Mouse (Mus musculus) hindbrain, postnatal 0 days (tissue): ENCODE results near the gene Slc7a8. TPM values are rescaled to one million over a fixed set of nuclear protein-coding genes. Genes with fewer than 3 reads are reported as not detected.

Experiments
- ATAC-seq: fragments of 200-750 bp; cut with Nextera tagmentation; 2 replicates; pipeline ENCODE4 v1.8.0; 2017; ENCODE audit warnings: mild to moderate bottlenecking, moderate TSS enrichment, moderate library complexity
- DNase-seq: peaks from one replicate; pipeline ENCODE4 v3.0.0-alpha.2; 2015; ENCODE audit warnings: low spot score
- H3K27ac ChIP-seq: fragments of 300-500 bp; sonication (generic); 2 replicates; pipeline ENCODE4 v1.5.1; 2014; ENCODE audit warnings: mild to moderate bottlenecking
- H3K27me3 ChIP-seq: fragments of 300-500 bp; sonication (generic); 2 replicates; pipeline ENCODE4 v1.6.1; 2014; ENCODE audit warnings: low read length, mixed read lengths; ENCODE audit not compliant: insufficient read depth
- H3K36me3 ChIP-seq: fragments of 300-500 bp; sonication (generic); 2 replicates; pipeline ENCODE4 v1.6.1; 2014; ENCODE audit warnings: low read length, mixed read lengths; ENCODE audit not compliant: insufficient read depth
- H3K4me1 ChIP-seq: fragments of 300-500 bp; sonication (generic); 2 replicates; pipeline ENCODE4 v1.6.1; 2014; ENCODE audit warnings: antibody characterized with exemption, low read length, mixed read lengths; ENCODE audit not compliant: insufficient read depth
- H3K4me2 ChIP-seq: fragments of 300-500 bp; sonication (generic); 2 replicates; pipeline ENCODE4 v1.6.1; 2014; ENCODE audit warnings: low read depth, mild to moderate bottlenecking, low read length, moderate library complexity, mixed read lengths
- H3K4me3 ChIP-seq: fragments of 300-500 bp; sonication (generic); 2 replicates; pipeline ENCODE4 v1.5.1; 2014; ENCODE audit warnings: low read length
- H3K9ac ChIP-seq: fragments of 300-500 bp; sonication (generic); replicated peaks from 2 replicates; pipeline ENCODE4 v1.6.1; 2014; ENCODE audit warnings: mild to moderate bottlenecking, low read length, moderate library complexity, mixed read lengths
- H3K9me3 ChIP-seq: fragments of 300-500 bp; sonication (generic); 2 replicates; pipeline ENCODE4 v1.6.1; 2016; ENCODE audit warnings: low read length, mixed read lengths
- CTCF ChIP-seq: IDR thresholded peaks from 2 replicates; pipeline ENCODE4 v1.5.1; 2016; ENCODE audit warnings: antibody characterized with exemption, control low read depth, low read depth
- WGBS: fragments of 180-500 bp; shearing (Covaris S2); extraction: QIAGEN DNeasy Blood & Tissue Kit; methylation state at CpG from one replicate; pipeline ENCODE4 v1.1.7; 2014; 5-methylcytosine and 5-hydroxymethylcytosine counted together
- polyA plus RNA-seq: library from polyadenylated mRNA; unstranded; fragments of >200 nt; fragmentation: Nextera tagmentation; extraction: Ambion mirVana; gene quantifications from 2 replicates; pipeline ENCODE4 v1.2.1, GENCODE M21; 2015
- total RNA-seq: library from RNA; depleted of rRNA; stranded (reverse); fragments of >200 nt; gene quantifications from 2 replicates; pipeline ENCODE4 v1.2.3, GENCODE M21; 2014

The Slc7a8 gene
- total and polyA plus RNA-seq, 2 experiments from 2014 or later, result 9.3 to 10.6 TPM

DNA sequence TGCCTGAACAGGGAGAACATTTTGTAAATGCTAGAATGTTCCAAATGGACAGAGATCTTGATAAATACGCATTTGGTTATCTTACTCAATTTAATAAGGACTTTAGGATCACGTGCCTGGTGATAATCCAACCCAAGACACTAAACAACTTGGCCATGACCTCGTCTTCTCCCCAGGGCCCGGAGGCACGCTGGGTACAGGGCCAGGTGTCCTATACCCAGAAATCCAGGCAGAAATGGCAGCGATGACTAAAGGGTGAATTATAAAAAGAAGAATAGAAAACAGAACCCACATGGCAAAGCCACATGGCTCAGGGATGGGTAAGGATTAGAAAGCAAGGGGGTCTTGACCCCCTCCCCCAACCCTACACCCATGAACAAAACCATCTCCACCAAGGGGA is 40.0 kb downstream of the Slc7a8 start:
- no peaks in the 10 kb centered on the region for H3K9me3 ChIP-seq
- no peaks in the 10 kb centered on the region for H3K36me3 ChIP-seq
- no peak for ATAC-seq
- no peaks in the 10 kb centered on the region for H3K27me3 ChIP-seq
- no peak overlapping the region for H3K4me3 ChIP-seq
- TF ChIP-seq CTCF, result no peak
- no peak for DNase-seq
- no peaks in the 10 kb centered on the region; the same call in 1 of the 2 replicates for H3K4me1 ChIP-seq
- WGBS, result 89% methylated on average over 6 of the region's 6 CpGs
- H3K9ac ChIP-seq, result no peak overlapping the region
- no peak overlapping the region for H3K27ac ChIP-seq
- no peak overlapping the region for H3K4me2 ChIP-seq

DNA sequence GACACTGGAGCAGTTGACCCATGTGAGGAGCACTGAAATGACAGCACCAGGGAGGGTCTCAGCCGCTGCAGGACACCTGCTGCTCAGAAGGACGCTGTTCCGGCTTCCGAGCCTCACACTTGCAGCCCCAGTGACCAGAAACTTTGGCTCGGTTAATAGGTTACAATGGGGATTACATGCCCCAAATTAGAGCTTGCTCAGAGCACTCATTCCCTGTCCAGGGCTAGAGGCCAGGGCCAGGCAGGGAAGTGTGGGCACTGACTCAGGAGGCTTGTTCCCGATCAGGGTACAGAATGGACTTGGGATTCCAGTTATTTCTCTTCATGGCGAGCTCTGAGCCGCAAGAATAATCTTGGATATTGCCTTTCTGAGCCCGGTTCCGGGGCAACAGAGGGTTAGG is 44.1 kb downstream of the Slc7a8 start:
- H3K27ac ChIP-seq, result peak overlapping the region; percentile 54; the same call in 1 of the 2 replicates
- DNase-seq (no peak), ATAC-seq (no peak)
- no peaks in the 10 kb centered on the region for H3K27me3 ChIP-seq
- H3K36me3 ChIP-seq, result no peaks in the 10 kb centered on the region
- H3K4me3 ChIP-seq, result no peak overlapping the region
- H3K9ac ChIP-seq, result no peak overlapping the region
- no peaks in the 10 kb centered on the region for H3K9me3 ChIP-seq
- H3K4me2 ChIP-seq, result no peak overlapping the region
- H3K4me1 ChIP-seq, result no peaks in the 10 kb centered on the region; the same call in 1 of the 2 replicates
- 55% methylated on average over 10 of the region's 10 CpGs for WGBS
- no peak for TF ChIP-seq CTCF

DNA sequence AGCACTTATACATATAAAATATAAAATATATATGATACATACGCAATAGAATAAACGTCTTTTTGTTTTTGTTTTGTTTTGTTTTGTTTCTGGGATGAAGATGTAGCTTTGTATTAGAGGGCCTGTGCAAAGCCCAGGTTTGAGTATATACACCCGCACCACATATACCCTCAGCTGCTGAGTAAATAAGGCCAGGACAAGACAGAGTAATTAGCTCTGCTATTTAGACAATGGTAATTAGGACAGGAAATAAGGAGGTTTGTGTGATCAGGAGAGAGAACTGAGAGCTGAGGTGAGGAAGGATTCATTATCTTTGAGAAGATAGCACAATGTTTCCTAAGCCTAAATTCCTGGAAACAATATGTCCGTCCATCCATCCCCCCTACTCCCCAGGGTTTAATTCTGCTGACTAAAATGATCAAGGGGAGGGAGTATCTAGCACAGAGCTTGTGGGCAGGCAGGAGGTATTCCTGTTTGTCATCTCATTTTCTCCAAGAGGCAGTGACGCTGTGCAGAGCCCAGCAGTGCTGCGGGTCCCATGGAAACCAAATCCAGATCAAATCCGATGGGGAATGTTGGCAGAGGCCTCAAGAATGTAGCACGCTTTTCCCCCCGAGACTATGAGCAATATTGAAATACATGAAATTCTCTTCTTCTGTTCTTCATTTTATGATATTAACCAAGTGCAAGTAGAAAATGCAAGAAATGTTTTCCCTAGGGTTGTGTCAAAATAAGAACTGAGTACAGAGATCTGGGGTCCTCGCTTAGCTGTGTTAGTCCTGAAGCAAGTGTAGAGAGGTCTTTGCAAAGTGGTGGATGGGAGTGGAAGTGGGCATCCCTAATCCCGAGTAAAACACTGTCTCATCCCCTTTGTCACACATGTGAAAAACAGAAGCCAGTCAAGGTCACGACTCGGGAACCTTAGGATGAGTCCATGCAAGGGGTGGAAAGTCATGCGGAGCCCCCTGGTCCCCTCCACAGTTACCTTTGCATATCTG is 44.9 kb downstream of the Slc7a8 start:
- no peak overlapping the region for H3K4me2 ChIP-seq
- H3K9ac ChIP-seq, result no peak overlapping the region
- H3K4me1 ChIP-seq, result no peaks in the 10 kb centered on the region; the same call in 1 of the 2 replicates
- H3K9me3 ChIP-seq, result no peaks in the 10 kb centered on the region
- WGBS, result 43% methylated on average over 14 of the region's 14 CpGs
- DNase-seq, result peak; percentile 62
- H3K27ac ChIP-seq, result peak overlapping the region; percentile 54; the same call in 1 of the 2 replicates
- H3K4me3 ChIP-seq, result no peak overlapping the region
- ATAC-seq, result peak; percentile 87
- TF ChIP-seq CTCF, result no peak
- no peaks in the 10 kb centered on the region for H3K36me3 ChIP-seq
- no peaks in the 10 kb centered on the region for H3K27me3 ChIP-seq

DNA sequence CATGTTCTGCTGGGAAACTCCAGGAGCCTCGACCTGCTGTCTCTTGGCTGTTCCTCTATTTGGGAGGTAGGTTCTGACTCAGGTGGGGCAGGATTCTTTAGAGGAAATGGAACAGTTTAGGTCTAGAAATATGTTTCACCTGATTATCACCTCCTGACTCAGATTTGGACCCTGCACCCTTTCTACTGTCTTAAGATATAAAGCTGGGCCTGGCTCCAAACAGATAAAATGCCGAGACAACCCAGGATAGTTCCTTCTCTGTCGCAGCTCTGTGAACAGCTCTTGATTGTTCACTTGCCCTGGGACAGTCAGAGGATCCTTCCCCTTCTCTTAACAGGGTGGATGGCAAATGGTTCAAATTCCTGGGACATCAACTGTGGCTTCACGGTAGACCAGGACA is 46.5 kb downstream of the Slc7a8 start:
- H3K27ac ChIP-seq, result no peak overlapping the region
- no peak for DNase-seq
- H3K36me3 ChIP-seq, result no peaks in the 10 kb centered on the region
- H3K4me1 ChIP-seq, result no peaks in the 10 kb centered on the region; the same call in 1 of the 2 replicates
- no peak for TF ChIP-seq CTCF
- WGBS, result 84% methylated on average over 4 of the region's 4 CpGs
- H3K4me3 ChIP-seq, result no peak overlapping the region
- ATAC-seq, result no peak
- H3K9me3 ChIP-seq, result no peaks in the 10 kb centered on the region
- no peak overlapping the region for H3K9ac ChIP-seq
- no peak overlapping the region for H3K4me2 ChIP-seq
- H3K27me3 ChIP-seq, result no peaks in the 10 kb centered on the region

DNA sequence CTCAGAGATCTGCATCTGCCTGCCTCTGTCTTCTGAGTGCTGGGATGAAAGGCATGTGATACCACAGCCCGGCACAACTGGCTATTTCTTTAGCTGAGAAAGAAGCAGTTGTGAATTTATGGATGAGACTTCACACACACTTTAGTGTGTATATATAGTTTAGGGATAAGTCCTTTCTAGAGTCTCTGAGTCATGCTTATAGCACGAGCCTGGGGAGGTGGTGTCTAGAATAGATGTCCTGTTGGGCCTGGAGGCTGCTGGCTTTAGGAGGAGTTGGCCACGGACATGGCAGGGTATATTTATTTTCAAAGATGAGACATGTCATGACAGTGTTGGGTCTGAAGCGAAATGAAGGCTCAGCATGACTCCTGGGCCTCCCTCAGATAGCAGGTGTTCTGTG is 47.7 kb downstream of the Slc7a8 start:
- no peaks in the 10 kb centered on the region for H3K9me3 ChIP-seq
- no peak overlapping the region for H3K4me3 ChIP-seq
- TF ChIP-seq CTCF, result no peak
- no peak for DNase-seq
- no peaks in the 10 kb centered on the region for H3K27me3 ChIP-seq
- no peaks in the 10 kb centered on the region for H3K36me3 ChIP-seq
- no peak overlapping the region for H3K27ac ChIP-seq
- H3K4me1 ChIP-seq, result no peaks in the 10 kb centered on the region; the same call in 1 of the 2 replicates
- 77% methylated on average over 4 of the region's 4 CpGs for WGBS
- ATAC-seq, result no peak
- no peak overlapping the region for H3K4me2 ChIP-seq
- H3K9ac ChIP-seq, result no peak overlapping the region

DNA sequence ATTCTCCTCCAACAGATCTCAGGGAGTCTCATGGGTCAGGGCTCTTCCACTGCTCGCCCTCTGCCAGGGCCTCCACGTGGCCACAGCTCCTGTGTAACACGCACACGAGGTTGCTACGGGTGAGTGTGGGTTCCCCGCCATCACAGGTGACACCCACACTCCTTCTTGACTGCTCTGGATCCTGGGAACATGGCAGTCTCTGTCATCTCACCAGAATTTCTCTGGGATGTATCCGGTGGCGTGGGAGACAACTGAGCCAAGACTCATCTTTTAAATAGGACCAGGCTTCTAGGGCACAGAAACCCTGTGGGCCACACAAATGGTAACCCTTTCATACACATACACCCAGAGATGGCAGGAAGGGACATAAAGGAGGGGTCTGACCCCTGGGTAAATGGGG is 49.5 kb downstream of the Slc7a8 start:
- Histone ChIP-seq H3K9ac (no peak overlapping the region), H3K4me1 (no peaks in the 10 kb centered on the region; the same call in 1 of the 2 replicates), H3K36me3 (no peaks in the 10 kb centered on the region), H3K27me3 (no peaks in the 10 kb centered on the region), H3K9me3 (no peaks in the 10 kb centered on the region), H3K4me3 (no peak overlapping the region), H3K27ac (no peak overlapping the region), H3K4me2 (no peak overlapping the region)
- no peak for DNase-seq
- WGBS, result 88% methylated on average over 8 of the region's 8 CpGs
- no peak for ATAC-seq
- no peak for TF ChIP-seq CTCF

DNA sequence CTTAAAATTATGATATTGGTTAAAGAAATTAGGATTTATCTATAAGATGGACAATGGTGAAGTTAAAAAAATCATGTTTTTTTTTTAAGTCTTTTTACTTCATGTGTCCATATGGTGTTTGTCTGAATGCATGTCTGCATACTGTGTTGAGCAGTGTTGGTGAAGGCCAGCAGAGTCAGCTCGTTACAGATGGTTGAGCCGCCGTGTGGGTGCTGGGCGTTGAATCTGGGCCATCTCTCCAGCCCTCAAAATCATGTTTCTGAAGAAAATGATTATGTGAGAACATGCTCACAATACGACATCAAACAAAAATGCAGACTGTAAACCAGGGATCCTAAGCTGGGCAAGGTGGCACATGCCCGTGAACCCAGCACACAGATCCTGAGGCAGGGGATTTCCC is 51.4 kb downstream of the Slc7a8 start:
- H3K9me3 ChIP-seq, result no peaks in the 10 kb centered on the region
- no peaks in the 10 kb centered on the region for H3K27me3 ChIP-seq
- H3K9ac ChIP-seq, result no peak overlapping the region
- WGBS, result 76% methylated on average over 6 of the region's 6 CpGs
- TF ChIP-seq CTCF, result no peak
- no peak overlapping the region for H3K4me2 ChIP-seq
- no peak overlapping the region for H3K4me3 ChIP-seq
- no peaks in the 10 kb centered on the region for H3K4me1 ChIP-seq
- DNase-seq (no peak), ATAC-seq (no peak)
- no peak overlapping the region for H3K27ac ChIP-seq
- H3K36me3 ChIP-seq, result no peaks in the 10 kb centered on the region
